Mouse (Mus musculus): Measurements from ENCODE around the gene Lamtor1. TPM values are rescaled to one million over a fixed set of nuclear protein-coding genes. Genes with fewer than 3 reads are reported as not detected.

The Lamtor1 gene
- total RNA-seq, 1 experiment: 106 TPM

DNA sequence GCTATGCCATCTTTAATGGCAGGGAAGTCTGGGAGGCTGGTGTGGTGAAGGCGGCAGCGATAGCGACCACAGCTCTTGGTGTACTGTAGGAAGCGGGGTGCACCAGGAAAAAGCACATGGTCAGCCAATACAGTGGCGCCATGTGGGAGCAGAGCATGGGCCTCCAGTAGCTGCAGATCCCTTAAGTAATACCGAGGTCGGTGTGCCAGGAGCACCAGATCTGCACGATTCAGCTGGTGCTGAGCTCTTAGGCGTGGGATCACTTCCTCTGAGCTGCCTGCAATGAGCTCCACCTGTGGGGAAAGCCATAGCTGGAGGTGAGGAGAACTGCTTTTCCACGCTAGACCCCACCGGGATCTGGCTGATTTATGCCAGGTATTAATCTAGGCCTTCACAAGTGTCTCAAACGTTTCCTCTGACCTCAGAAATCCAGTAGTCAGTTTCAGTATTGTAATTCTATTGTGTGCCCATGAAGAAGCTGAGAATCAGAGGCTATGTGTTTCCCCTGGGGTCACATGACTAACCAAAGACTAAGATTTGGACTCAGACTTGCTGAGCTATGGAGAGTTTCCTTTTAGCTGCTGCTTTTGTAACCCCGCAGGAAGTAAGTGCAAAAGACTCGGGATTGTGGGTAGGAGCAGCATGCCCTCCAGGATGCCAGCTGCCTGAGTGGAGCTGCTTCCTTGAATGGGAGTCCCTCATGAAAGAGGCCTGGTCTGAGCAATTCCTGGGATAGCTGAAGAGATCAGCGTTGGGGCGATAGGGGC lies 5.2 kb upstream of the Lamtor1 start:
- Histone ChIP-seq H3K4me3 (ENCODE audit: insufficient read depth in 1 of 2, low read depth in 1 of 2, low read length in 2 of 2, poor library complexity in 1 of 2, severe bottlenecking in 1 of 2) (peak overlapping the region in 1 of 2 experiments; percentile 32; a peak in 2 of 4 replicates), H3K9me3 (ENCODE audit: control insufficient read depth, insufficient read depth, low read depth, low read length) (no peaks in the 10 kb centered on the region), H3K9ac (ENCODE audit: insufficient read depth, low read depth, low read length, poor library complexity, severe bottlenecking) (peak overlapping the region; percentile 69), H3K36me3 (ENCODE audit: control insufficient read depth, insufficient read depth, low read length, poor library complexity, severe bottlenecking) (peaks cover 9% of the 10 kb centered on the region), H3K27ac (ENCODE audit: insufficient read depth, low read depth, low read length, poor library complexity, severe bottlenecking) (peak overlapping the region; percentile 53), H3K4me1 (ENCODE audit: control insufficient read depth in 2 of 2, insufficient read depth in 2 of 2, low read length in 2 of 2, poor library complexity in 1 of 2) (peaks cover 4 to 6% of the 10 kb centered on the region in 2 experiments; a peak in 3 of 4 replicates)
- in situ Hi-C loops (cut with MboI; ENCODE audit: low sequenced_read_pairs in 2 of 2, unreplicated experiment in 2 of 2): no loop called here
- TF ChIP-seq MAFK (IDR thresholded peaks at IDR 0.05; ENCODE audit: insufficient read depth, low read depth, low read length) (no peak), CHD2 (IDR thresholded peaks at IDR 0.05; ENCODE audit: low read depth, low read length) (no peak), HCFC1 (IDR thresholded peaks at IDR 0.05; ENCODE audit: borderline replicate concordance, insufficient read depth, low read length) (no peak)
- DNase-seq (ENCODE audit: low read depth, low spot score): no peak

- Histone ChIP-seq H3K4me3 (ENCODE audit: insufficient read depth in 1 of 2, low read depth in 1 of 2, low read length in 2 of 2, poor library complexity in 1 of 2, severe bottlenecking in 1 of 2) (no peak overlapping the region), H3K27ac (ENCODE audit: insufficient read depth, low read depth, low read length, poor library complexity, severe bottlenecking) (no peak overlapping the region; the same call in 1 of the 2 replicates), H3K4me1 (ENCODE audit: control insufficient read depth in 2 of 2, insufficient read depth in 2 of 2, low read length in 2 of 2, poor library complexity in 1 of 2) (peaks cover 9 to 11% of the 10 kb centered on the region in 2 experiments; a peak in 3 of 4 replicates), H3K36me3 (ENCODE audit: control insufficient read depth, insufficient read depth, low read length, poor library complexity, severe bottlenecking) (peaks cover 9% of the 10 kb centered on the region), H3K9me3 (ENCODE audit: control insufficient read depth, insufficient read depth, low read depth, low read length) (no peaks in the 10 kb centered on the region), H3K9ac (ENCODE audit: insufficient read depth, low read depth, low read length, poor library complexity, severe bottlenecking) (no peak overlapping the region)
- in situ Hi-C loops (cut with MboI; ENCODE audit: low sequenced_read_pairs in 2 of 2, unreplicated experiment in 2 of 2): no loop called here
- no peak for DNase-seq (ENCODE audit: low read depth, low spot score)
- TF ChIP-seq CHD2 (IDR thresholded peaks at IDR 0.05; ENCODE audit: low read depth, low read length) (no peak), ZC3H11A (IDR thresholded peaks at IDR 0.05; ENCODE audit: borderline replicate concordance, low read depth, low read length) (no peak), MAFK (IDR thresholded peaks at IDR 0.05; ENCODE audit: insufficient read depth, low read depth, low read length) (no peak), HCFC1 (IDR thresholded peaks at IDR 0.05; ENCODE audit: borderline replicate concordance, insufficient read depth, low read length) (no peak), ZNF384 (IDR thresholded peaks at IDR 0.05; ENCODE audit: low read depth, low read length) (no peak)
Measured at GRCm38 (mm10) chr7:101901969-101902368, 3.7 kb upstream of the Lamtor1 start.

DNA sequence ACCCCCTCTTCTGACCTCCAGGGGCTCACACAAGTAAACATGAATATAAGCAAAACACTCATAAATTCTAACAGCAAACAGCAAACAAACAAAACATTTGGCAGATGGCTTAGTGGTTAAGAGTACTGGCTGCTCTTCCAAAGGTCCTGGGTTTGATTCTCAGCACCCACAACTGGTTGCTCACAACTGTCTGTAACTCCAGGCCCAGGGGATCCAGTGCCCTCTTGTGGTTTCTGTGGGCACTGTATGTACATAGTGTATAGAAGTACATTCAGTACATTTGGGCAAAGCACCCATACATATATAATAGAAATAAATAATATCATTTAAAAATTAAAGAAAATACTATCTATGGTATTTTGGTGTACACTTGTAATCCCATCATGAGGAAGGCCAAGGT lies 2.9 kb upstream of the Lamtor1 start:
- Histone ChIP-seq H3K9ac (ENCODE audit: insufficient read depth, low read depth, low read length, poor library complexity, severe bottlenecking) (no peak overlapping the region), H3K36me3 (ENCODE audit: control insufficient read depth, insufficient read depth, low read length, poor library complexity, severe bottlenecking) (peaks cover 7% of the 10 kb centered on the region), H3K4me1 (ENCODE audit: control insufficient read depth in 2 of 2, insufficient read depth in 2 of 2, low read length in 2 of 2, poor library complexity in 1 of 2) (peaks cover 6 to 12% of the 10 kb centered on the region in 2 experiments; a peak in 3 of 4 replicates), H3K27ac (ENCODE audit: insufficient read depth, low read depth, low read length, poor library complexity, severe bottlenecking) (no peak overlapping the region), H3K4me3 (ENCODE audit: insufficient read depth in 1 of 2, low read depth in 1 of 2, low read length in 2 of 2, poor library complexity in 1 of 2, severe bottlenecking in 1 of 2) (no peak overlapping the region), H3K9me3 (ENCODE audit: control insufficient read depth, insufficient read depth, low read depth, low read length) (no peaks in the 10 kb centered on the region)
- no peak for DNase-seq (ENCODE audit: low read depth, low spot score)
- in situ Hi-C loops (cut with MboI; ENCODE audit: low sequenced_read_pairs in 2 of 2, unreplicated experiment in 2 of 2): no loop called here
- TF ChIP-seq ZC3H11A (IDR thresholded peaks at IDR 0.05; ENCODE audit: borderline replicate concordance, low read depth, low read length) (no peak), MAFK (IDR thresholded peaks at IDR 0.05; ENCODE audit: insufficient read depth, low read depth, low read length) (no peak), CHD2 (IDR thresholded peaks at IDR 0.05; ENCODE audit: low read depth, low read length) (no peak), HCFC1 (IDR thresholded peaks at IDR 0.05; ENCODE audit: borderline replicate concordance, insufficient read depth, low read length) (no peak), ZNF384 (IDR thresholded peaks at IDR 0.05; ENCODE audit: low read depth, low read length) (no peak)

GRCm38 (mm10) chr7:101906287-101906681 lies 580 bp downstream of the Lamtor1 start, which contains the start of gene Tomt:
Gene Tomt, minus strand, starts transcription at chr7:101906359.
- H3K4me3 ChIP-seq (ENCODE audit: insufficient read depth in 1 of 2, low read depth in 1 of 2, low read length in 2 of 2, poor library complexity in 1 of 2, severe bottlenecking in 1 of 2): peak within 1 kb of the TSS; percentile 83 to 86
- H3K27ac ChIP-seq (ENCODE audit: insufficient read depth, low read depth, low read length, poor library complexity, severe bottlenecking): peak within 1 kb of the TSS; percentile 78
- no peak for TF ChIP-seq HCFC1 (IDR thresholded peaks at IDR 0.05; ENCODE audit: borderline replicate concordance, insufficient read depth, low read length)
- TF ChIP-seq ZNF384 (IDR thresholded peaks at IDR 0.05; ENCODE audit: low read depth, low read length): no peak
- no peak for TF ChIP-seq CHD2 (IDR thresholded peaks at IDR 0.05; ENCODE audit: low read depth, low read length)
- TF ChIP-seq ZC3H11A (IDR thresholded peaks at IDR 0.05; ENCODE audit: borderline replicate concordance, low read depth, low read length): no peak
- no peak for TF ChIP-seq MAFK (IDR thresholded peaks at IDR 0.05; ENCODE audit: insufficient read depth, low read depth, low read length)
- in situ Hi-C loops (cut with MboI; ENCODE audit: low sequenced_read_pairs in 2 of 2, unreplicated experiment in 2 of 2): no loop called here
- H3K4me1 ChIP-seq (ENCODE audit: control insufficient read depth in 2 of 2, insufficient read depth in 2 of 2, low read length in 2 of 2, poor library complexity in 1 of 2): peaks cover 6 to 12% of the 10 kb centered on the region in 2 experiments; a peak in 3 of 4 replicates
- no peaks in the 10 kb centered on the region for H3K9me3 ChIP-seq (ENCODE audit: control insufficient read depth, insufficient read depth, low read depth, low read length)
- DNase-seq (ENCODE audit: low read depth, low spot score): no peak
- H3K9ac ChIP-seq (ENCODE audit: insufficient read depth, low read depth, low read length, poor library complexity, severe bottlenecking): peak within 1 kb of the TSS; percentile 98
- H3K36me3 ChIP-seq (ENCODE audit: control insufficient read depth, insufficient read depth, low read length, poor library complexity, severe bottlenecking): peaks cover 18% of the 10 kb centered on the region
